Mouse (Mus musculus): ENCODE measurements around the gene Gli3. TPM values are rescaled to one million over a fixed set of nuclear protein-coding genes. Genes with fewer than 3 reads are reported as not detected.

Gli3 gene
- polyA plus RNA-seq, 1 experiment = 0.50 TPM

DNA sequence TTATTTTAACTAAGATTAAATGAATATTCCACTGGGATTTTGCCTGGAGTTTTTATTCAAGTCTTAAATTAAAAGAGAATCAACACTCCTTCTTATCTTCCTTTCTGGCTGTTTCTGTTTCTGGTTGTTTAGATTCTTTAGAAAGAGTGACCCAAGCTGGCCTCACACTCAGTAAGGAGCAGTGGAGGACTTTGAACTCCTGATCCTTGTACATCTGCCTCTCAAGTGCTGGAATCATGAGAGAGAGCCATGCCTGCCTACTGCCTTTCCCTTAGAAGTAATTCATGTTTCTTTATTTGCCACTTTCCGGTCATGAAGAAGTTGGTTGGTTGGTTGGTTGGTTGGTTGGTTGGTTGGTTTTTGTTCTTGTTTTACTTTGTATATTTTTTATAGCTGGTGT is 218.5 kb downstream of the Gli3 start:
- WGBS = 97% methylated on average over 1 of the region's 1 CpGs
- TF ChIP-seq CTCF (IDR thresholded peaks at IDR 0.05; ENCODE audit: extremely low read depth, insufficient read depth, insufficient read length, insufficient replicate concordance) = no peak

DNA sequence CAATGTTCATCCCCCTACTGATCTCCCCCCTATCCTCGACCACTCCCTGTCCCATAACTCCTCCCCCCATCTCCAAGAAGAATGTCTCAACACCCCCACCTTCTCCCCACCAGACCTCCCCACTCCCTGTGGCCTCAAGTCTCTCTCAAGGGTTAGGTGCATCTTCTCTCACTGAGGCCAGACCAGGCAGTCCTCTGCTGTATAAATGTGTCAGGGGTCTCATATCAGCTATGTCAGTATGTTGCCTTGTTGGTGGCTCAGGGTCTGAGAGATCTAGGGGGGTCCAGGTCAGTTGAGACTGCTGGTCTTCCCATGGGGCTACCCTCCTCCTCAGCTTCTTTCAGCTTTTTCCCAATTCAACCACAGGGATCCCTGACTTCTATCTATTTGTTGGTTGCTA is 220.0 kb downstream of the Gli3 start:
- no peaks in the 10 kb centered on the region for H3K27me3 ChIP-seq (ENCODE audit: control insufficient read depth, insufficient read depth, low read length)
- H3K4me1 ChIP-seq (ENCODE audit: control insufficient read depth, insufficient read depth, insufficient read length) = no peaks in the 10 kb centered on the region
- 28% methylated on average over 1 of the region's 1 CpGs for WGBS
- no peak for DNase-seq (ENCODE audit: low read depth in 1 of 2, low spot score in 2 of 2)
- no peak overlapping the region for H3K4me3 ChIP-seq (ENCODE audit: extremely low read depth, insufficient read depth, insufficient read length)
- TF ChIP-seq CTCF (IDR thresholded peaks at IDR 0.05; ENCODE audit: extremely low read depth, insufficient read depth, insufficient read length, insufficient replicate concordance) = no peak
- no peak for TF ChIP-seq POLR2A (IDR thresholded peaks at IDR 0.05; ENCODE audit: low read depth, low read length)
- H3K27ac ChIP-seq (ENCODE audit: insufficient read depth, low read length) = no peak overlapping the region
- no peaks in the 10 kb centered on the region for H3K36me3 ChIP-seq (ENCODE audit: control insufficient read depth, insufficient read depth, low read length)

More for the DNA sequence above, 218.5 kb downstream of the Gli3 start:
- H3K27me3 ChIP-seq (ENCODE audit: control insufficient read depth, insufficient read depth, low read length) = no peaks in the 10 kb centered on the region
- no peak overlapping the region for H3K4me3 ChIP-seq (ENCODE audit: extremely low read depth, insufficient read depth, insufficient read length)
- H3K27ac ChIP-seq (ENCODE audit: insufficient read depth, low read length) = no peak overlapping the region
- H3K4me1 ChIP-seq (ENCODE audit: control insufficient read depth, insufficient read depth, insufficient read length) = no peaks in the 10 kb centered on the region
- H3K36me3 ChIP-seq (ENCODE audit: control insufficient read depth, insufficient read depth, low read length) = no peaks in the 10 kb centered on the region
- DNase-seq (ENCODE audit: low read depth in 1 of 2, low spot score in 2 of 2) = no peak

DNA sequence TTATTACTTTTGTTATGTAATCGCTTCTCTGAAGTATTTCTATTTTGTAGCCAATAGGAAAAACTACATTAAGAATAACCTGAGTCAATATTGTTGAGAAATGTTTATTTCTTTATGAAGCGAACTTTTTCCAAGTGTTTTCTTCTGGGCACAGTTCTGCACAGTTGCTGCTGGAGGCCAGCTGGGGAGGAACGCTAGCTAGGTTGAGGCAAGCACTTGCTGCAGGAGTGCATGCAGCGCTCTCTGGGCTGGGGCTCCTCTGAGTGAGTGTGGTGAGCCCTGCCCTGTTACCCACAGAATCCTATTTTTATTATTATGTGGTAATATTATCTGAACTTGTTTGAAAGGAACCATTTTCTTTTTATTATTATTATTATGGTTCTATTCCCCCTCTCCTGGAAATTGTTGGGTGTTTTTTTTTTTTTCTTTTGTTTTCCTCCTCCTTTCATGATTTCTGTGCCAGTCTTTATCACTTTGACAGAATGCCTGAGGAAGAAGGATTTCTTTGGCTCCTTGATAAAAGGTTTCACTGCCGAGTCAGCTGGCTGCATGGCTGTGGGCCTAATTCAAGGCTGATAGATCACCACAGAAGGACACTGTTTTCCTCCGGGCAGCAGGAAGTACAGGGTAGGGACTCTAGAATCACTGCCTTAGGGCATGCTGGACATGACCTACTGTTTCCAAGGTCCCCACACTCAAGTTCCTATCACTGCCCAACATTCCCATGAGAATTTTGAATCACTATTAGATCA is 225.2 kb downstream of the Gli3 start:
- no peak for DNase-seq (ENCODE audit: low read depth in 1 of 2, low spot score in 2 of 2)
- TF ChIP-seq POLR2A (IDR thresholded peaks at IDR 0.05; ENCODE audit: low read depth, low read length) (no peak), CTCF (IDR thresholded peaks at IDR 0.05; ENCODE audit: extremely low read depth, insufficient read depth, insufficient read length, insufficient replicate concordance) (no peak)
- H3K4me3 ChIP-seq (ENCODE audit: extremely low read depth, insufficient read depth, insufficient read length) = no peak overlapping the region
- H3K27ac ChIP-seq (ENCODE audit: insufficient read depth, low read length) = no peak overlapping the region
- WGBS = 86% methylated on average over 6 of the region's 6 CpGs
- no peaks in the 10 kb centered on the region for H3K27me3 ChIP-seq (ENCODE audit: control insufficient read depth, insufficient read depth, low read length)
- no peaks in the 10 kb centered on the region for H3K36me3 ChIP-seq (ENCODE audit: control insufficient read depth, insufficient read depth, low read length)
- no peaks in the 10 kb centered on the region for H3K4me1 ChIP-seq (ENCODE audit: control insufficient read depth, insufficient read depth, insufficient read length)

DNA sequence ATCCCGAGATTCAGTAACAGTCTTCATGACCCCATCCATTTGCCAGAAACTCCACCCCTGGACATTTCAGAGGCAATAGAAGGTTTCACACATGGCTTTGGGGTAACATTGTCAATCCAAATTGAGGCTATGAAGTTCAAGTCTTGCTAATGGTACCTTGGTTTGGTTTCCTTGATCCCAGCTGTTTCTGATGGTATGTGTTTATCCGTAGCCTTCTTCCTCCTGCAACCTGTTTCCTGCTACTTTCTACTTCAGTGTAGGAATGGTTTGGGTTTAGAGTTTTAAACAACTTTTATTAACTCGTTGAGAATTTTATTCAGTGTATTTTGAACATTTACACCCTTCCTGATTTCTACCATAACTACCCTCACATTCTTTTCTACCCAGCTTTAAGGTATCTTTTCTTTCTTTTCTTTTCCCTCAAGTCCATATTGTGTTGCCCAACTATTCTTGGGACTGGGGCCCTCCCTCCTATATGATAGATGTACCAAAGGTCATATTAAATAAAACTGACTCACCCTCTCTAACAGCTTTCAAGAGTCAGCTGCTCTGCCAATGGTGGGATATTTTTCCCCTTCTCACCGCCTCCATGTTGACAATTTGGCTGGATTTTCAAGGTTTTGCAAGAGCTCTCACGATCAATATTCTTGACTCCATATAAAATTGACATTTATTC is 225.9 kb downstream of the Gli3 start:
- DNase-seq (ENCODE audit: low read depth in 1 of 2, low spot score in 2 of 2) = no peak
- no peaks in the 10 kb centered on the region for H3K27me3 ChIP-seq (ENCODE audit: control insufficient read depth, insufficient read depth, low read length)
- no peaks in the 10 kb centered on the region for H3K4me1 ChIP-seq (ENCODE audit: control insufficient read depth, insufficient read depth, insufficient read length)
- no peak overlapping the region for H3K4me3 ChIP-seq (ENCODE audit: extremely low read depth, insufficient read depth, insufficient read length)
- TF ChIP-seq POLR2A (IDR thresholded peaks at IDR 0.05; ENCODE audit: low read depth, low read length) = no peak
- no peak for TF ChIP-seq CTCF (IDR thresholded peaks at IDR 0.05; ENCODE audit: extremely low read depth, insufficient read depth, insufficient read length, insufficient replicate concordance)
- H3K36me3 ChIP-seq (ENCODE audit: control insufficient read depth, insufficient read depth, low read length) = no peaks in the 10 kb centered on the region
- H3K27ac ChIP-seq (ENCODE audit: insufficient read depth, low read length) = no peak overlapping the region
- 80% methylated on average over 5 of the region's 5 CpGs for WGBS

DNA sequence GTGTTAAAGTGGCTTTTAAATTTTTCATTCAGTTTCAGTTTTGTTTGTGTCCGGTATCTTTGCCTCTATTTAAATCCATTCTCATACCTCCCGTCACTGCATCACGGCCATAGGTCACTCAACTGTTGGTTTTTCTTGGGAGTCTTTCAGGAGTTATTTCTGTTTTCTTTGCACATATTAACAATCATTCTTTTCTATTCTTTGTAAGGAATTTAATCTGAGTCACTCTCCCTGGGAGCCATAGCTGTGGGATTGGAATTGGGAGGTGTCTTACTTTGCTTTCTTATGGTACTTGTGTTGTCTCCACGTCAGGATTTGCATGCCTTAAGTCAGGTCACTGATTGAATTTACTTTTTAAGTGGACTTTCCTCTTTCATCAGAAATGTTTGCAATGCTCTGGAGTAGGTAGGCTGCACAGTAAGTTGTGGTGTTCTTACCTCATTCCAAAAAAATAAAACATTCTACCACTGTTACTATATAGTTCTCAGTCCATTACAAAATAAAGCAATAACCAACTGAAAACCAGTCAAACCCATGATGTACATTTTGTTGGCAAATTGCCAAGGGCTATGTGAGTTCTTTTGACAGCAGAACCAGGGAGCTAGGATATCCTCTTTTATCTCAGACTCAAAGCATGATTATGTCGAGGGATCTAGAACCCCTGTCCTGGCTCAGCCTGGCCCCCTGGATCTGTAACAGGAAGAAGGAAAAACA is 228.9 kb downstream of the Gli3 start:
- WGBS = 76% methylated on average over 5 of the region's 5 CpGs

GRCm38 (mm10) chr13:15692465-15692809 is 229.4 kb downstream of the Gli3 start:
- TF ChIP-seq CTCF (IDR thresholded peaks at IDR 0.05; ENCODE audit: extremely low read depth, insufficient read depth, insufficient read length, insufficient replicate concordance) = no peak
- TF ChIP-seq POLR2A (IDR thresholded peaks at IDR 0.05; ENCODE audit: low read depth, low read length) = no peak
- Histone ChIP-seq H3K4me3 (ENCODE audit: extremely low read depth, insufficient read depth, insufficient read length) (no peak overlapping the region), H3K27me3 (ENCODE audit: control insufficient read depth, insufficient read depth, low read length) (no peaks in the 10 kb centered on the region), H3K36me3 (ENCODE audit: control insufficient read depth, insufficient read depth, low read length) (no peaks in the 10 kb centered on the region), H3K27ac (ENCODE audit: insufficient read depth, low read length) (no peak overlapping the region), H3K4me1 (ENCODE audit: control insufficient read depth, insufficient read depth, insufficient read length) (no peaks in the 10 kb centered on the region)
- DNase-seq (ENCODE audit: low read depth in 1 of 2, low spot score in 2 of 2) = no peak

More for the DNA sequence above, 228.9 kb downstream of the Gli3 start:
- no peak overlapping the region for H3K4me3 ChIP-seq (ENCODE audit: extremely low read depth, insufficient read depth, insufficient read length)
- TF ChIP-seq POLR2A (IDR thresholded peaks at IDR 0.05; ENCODE audit: low read depth, low read length) (no peak), CTCF (IDR thresholded peaks at IDR 0.05; ENCODE audit: extremely low read depth, insufficient read depth, insufficient read length, insufficient replicate concordance) (no peak)
- H3K27me3 ChIP-seq (ENCODE audit: control insufficient read depth, insufficient read depth, low read length) = no peaks in the 10 kb centered on the region
- no peak overlapping the region for H3K27ac ChIP-seq (ENCODE audit: insufficient read depth, low read length)
- no peaks in the 10 kb centered on the region for H3K4me1 ChIP-seq (ENCODE audit: control insufficient read depth, insufficient read depth, insufficient read length)
- no peaks in the 10 kb centered on the region for H3K36me3 ChIP-seq (ENCODE audit: control insufficient read depth, insufficient read depth, low read length)
- DNase-seq (ENCODE audit: low read depth in 1 of 2, low spot score in 2 of 2) = no peak

Data from spleen, adult 2 months (tissue).